Mouse (Mus musculus) left cerebral cortex, postnatal 4 days (tissue): ENCODE data around the gene Dcun1d4. TPM values are rescaled to one million over a fixed set of nuclear protein-coding genes. Genes with fewer than 3 reads are reported as not detected.
A peak's percentile ranks its signal among the peaks of the same experiment; 100 is the strongest.
"Not testable (repeated sequence)": the region's sequence is repeated elsewhere in the genome, so short reads cannot be mapped to it uniquely, and the experiment has no call there.

Source experiments
- DNase-seq: peaks from one replicate; pipeline ENCODE4 v3.0.0-alpha.2; 2022
- intact Hi-C: fragments of 180-260 bp; cut with DNase I; formaldehyde crosslinking; loops from one replicate; pipeline ENCODE4 v1.15.1; 2025
- total RNA-seq, 2 experiments: library from RNA; stranded (reverse); gene quantifications; 2 replicates each; pipeline ENCODE4 v1.2.3; 2021

Dcun1d4 gene
- total RNA-seq, 2 experiments from 2014 or later: 68.2 to 72.1 TPM

DNA sequence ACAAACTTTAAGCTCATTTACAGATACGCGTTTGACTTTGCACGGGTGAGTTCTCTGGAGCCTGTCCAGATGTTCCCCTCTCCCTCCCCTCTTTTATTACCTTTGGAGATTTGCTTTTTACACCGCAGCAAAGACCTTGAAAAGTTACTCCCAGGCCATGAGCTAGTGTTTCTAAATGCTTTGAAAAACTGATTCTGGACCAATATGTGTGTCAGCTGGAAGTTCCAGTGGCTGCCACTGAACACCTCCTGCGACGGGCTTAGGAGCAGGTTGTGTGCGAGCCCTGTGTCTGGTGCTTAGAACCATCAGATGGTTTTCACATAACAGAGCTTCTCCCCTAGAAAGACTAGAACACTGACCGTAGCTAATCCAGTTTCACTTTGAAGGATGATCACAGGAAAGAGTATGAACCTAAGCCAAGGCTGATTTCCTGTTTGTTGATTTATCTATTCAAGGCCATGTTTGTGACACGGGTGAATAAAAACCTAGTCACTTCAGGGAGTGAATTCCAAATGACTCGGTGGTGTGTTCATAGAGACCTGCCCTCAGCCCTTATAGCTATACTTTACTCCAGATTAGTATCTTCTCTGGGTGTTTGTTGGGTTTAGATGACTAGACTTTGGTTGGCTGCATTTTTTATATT lies 63.4 kb downstream of the Dcun1d4 start:
- DNase-seq: no peak
- intact Hi-C loops: loop anchor here (5.0 kb wide), 1 partner anchor 88 kb away; the partner anchor contains the start of gene Lrrc66

DNA sequence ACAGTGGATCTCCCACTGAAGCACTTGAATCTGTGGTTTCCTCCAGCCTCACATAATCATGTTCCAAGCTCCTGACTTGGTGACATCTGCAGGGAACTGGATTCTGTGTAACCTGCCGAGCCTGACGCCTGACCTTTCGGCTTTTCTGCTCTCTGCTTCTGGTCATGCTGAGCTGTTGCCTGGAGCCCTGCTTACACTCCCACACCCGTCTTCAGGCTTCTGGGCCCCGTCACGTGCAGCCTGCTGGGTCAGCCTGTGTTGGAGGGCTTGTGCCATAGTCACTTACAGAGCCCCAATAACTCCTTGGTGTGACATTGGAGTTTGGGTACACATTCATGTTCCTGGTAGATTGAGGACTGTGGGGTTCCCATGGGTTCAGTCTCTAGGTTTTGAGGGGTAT lies 64.8 kb downstream of the Dcun1d4 start:
- DNase-seq: no peak
- intact Hi-C loops: no loop called here

DNA sequence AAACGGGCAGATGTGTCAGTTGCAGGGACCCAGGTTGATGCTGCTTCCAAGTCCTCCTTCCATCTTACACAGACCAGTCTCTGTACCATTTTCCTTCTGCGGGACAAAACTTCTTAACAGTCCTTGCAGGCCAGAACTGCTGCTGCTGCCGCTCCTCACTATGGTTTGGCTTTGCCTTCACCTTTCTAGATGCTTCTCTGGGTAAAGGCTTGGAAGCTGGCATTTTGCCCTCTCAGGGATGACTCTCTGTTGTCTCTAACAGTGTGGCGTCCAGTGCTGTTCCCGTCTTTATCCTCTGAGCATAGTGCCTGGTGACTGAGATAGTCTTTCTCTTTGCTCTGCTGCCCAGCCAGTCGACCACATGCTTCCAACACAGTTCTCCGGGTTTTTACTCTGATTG lies 66.5 kb downstream of the Dcun1d4 start:
- intact Hi-C loops: no loop called here
- no peak for DNase-seq

DNA sequence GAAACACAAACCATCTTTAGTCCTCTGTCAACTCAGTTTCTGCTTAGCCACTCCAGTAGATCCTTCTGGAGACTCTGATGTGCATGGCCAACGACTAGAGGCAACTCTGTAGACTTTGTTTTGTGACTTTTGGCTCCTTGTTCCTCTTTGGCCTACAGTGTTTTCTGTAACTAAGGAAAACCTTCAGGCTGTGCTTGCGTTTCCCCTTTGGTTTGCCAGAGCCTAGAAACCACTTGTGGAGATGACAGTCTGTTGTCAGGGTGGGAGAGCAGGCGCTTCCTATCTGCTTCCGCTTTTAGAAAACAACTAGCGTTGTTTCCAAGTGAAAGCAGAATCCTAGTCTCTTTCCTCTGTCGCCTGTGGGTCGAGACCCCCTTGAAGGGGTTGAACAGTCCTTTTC lies 67.4 kb downstream of the Dcun1d4 start:
- intact Hi-C loops: no loop called here
- DNase-seq: no peak

DNA sequence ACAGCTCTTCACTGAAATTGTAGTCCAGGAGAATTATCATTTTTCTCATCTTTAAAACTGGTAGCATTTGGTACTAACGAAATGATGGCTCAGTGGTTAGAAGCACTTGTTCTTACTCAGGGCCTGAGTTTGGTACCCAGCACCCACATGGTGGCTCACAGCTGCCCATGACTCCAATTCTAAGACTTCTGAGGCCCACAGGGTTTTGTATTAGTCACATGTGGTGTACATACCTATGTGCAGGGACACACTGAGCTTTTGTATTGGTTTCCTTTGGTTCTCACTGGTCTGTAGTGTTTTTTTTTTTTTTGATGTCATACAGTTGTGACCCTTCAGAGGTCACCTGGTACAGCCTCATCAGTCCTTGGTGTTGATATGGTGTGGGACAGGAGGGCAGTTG lies 68.0 kb downstream of the Dcun1d4 start:
- DNase-seq: no peak
- intact Hi-C loops: no loop called here

DNA sequence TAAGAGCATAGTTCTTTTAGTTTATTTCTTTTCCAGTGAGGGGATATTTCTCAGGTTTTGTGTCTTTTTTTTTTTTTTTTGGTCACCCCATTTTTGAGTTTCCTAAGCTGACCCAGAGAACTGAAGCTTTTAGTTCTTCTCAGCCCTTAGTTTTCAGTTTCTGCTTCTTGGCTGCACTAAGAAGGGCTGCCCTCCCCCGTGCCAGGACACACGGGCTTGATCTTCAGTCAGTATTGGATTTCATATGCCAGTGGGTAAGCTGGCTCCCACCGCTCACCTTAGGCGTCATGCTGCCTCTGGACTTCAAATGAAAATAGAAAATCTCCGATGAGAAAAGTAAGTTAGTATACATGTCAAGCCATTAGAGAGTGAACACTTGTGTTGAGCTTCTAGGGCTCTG lies 71.0 kb downstream of the Dcun1d4 start:
- intact Hi-C loops: no loop called here
- no peak for DNase-seq

DNA sequence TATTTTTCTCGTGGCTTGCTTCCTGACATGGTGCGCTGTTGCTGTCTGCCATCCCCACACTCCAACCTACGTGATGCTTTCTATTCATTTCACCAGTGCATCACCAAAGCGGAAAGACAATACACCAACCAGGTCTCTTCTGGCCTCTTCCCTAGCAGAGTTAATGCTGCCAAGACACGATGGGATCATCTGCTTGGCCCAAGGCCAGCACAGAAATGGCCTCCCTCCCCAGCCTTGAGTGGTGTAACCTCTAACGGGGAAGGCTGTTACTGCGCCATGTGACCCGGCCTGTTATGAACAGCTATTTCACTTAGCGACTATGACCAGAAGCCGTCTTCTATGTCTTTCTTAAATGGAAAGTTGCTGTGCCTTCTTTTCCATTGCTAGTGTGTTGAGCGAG lies 73.1 kb downstream of the Dcun1d4 start:
- intact Hi-C loops: no loop called here
- peak; percentile 35 for DNase-seq

DNA sequence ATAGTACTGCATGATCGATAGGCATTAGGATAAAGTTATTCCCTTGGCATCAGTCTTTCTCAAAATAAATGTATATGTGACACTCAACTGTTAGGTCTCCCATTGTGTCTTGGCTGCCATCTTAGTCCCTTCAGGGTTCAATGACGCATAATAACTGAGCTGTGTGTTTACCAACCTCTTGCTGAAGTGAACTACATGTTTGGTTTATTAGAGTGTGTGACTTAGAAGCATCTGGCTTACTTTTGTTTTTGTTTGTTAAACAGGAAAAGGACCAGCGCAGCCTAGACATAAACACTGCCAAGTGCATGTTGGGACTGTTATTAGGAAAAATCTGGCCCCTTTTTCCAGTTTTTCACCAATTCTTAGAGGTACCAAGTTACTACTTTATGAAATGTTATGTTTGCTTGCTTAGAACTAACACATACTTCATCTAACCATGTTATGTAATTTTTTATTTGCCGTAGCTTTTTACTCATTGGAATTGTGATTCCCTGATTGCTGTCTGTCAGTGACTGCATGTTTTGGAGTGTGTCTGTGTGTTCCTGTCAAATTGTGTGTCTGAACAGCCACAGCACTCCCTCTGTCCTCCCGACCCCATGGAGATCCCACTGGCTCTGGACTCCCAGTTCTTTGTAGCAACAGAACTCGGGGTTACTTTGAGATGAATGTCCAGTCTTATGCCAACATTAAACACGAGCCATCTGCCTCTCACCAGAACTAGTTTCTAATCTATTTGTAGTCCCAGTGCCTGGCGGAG lies 74.5 kb downstream of the Dcun1d4 start:
- intact Hi-C loops: no loop called here
- no peak for DNase-seq

DNA sequence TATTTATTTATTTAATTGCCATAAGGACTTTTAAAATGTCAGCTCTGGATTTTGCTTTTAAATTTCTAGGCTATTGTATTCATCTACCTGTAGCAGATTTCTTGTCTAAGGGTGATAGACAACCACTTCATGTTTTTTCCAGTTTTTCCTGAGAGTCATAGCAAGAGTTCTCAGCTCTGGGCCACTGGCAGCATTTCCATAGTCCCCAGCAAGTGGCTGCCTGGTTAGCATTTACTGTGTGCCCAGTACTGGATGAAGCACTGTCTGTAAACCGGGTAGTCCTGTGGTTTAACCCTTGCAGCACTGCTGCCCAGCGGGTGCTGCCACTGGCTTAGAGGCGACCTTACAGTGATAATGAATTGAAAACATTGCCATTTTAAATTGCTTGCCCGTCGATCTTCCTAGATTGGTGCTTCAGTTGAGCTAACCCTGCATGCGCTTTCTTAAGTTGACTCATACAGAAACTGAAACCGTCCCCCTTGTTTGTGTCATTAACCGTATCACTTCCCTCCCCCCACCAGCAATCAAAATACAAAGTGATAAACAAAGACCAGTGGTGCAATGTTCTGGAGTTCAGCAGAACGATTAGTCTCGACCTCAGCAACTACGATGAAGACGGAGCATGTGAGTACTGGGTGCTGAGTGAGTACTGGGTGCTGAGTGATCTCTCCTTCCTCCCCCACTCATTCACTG lies 76.1 kb downstream of the Dcun1d4 start:
- intact Hi-C loops: no loop called here

DNA sequence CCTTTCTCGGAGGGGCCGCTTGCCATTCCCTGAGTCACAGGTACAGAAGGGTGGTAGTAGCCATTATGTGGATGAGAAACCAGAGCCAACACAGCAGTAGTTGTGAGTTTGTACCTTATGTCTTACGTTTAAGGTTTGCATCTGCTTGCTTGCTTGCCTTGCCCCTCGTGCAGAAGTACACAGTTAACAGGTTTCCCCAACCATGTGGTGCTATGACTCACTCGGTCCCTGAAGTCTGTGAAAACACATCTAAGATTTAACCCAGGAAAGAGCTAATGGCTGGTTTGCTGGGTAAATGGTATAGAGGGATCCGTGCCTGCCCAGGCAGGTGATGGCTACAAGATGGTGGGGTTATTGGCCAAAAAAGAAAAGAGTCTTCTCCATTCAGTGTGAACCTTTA lies 78.0 kb downstream of the Dcun1d4 start:
- no peak for DNase-seq
- intact Hi-C loops: no loop called here

More for the DNA sequence above, 76.1 kb downstream of the Dcun1d4 start:
- no peak for DNase-seq

DNA sequence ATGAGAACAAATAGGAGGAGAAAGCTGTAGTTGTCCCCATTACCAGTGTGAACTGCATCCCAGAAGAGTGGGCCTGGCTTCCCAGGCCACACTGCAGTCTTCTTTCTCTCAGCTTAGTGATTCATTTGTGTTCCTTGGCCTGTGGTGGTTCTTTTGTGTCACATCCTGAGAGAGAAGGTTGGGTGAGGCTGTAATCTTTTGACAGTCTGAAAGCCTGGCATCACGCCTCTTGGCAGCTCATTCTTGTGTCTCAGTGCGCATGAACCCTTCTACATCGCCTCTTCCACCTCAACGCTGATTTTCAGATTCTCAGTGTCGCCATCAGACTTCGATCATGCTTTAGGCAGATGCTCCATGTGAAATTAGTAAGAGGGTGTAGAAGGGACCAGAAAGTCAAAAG lies 83.2 kb downstream of the Dcun1d4 start:
- peak; percentile 57 for DNase-seq
- intact Hi-C loops: no loop called here

DNA sequence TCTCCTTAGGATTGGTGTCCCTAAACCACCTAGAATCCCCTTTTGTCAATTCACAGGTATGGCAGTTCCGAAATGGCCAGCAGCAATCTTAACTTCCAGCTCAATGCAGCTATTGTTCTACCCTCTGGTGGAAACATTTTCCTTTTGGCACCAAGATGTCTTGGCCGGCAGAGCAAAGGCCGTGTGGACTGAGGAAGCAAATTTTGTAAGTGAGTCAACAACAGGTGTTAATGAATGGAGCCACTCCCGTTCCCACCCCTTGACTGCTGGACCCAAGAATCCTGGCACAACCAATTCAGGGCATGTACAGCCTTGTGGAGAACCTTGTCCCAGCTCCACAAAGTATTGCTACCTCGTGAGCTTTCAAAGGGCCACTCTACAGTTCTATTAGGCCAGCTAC lies 85.3 kb downstream of the Dcun1d4 start:
- intact Hi-C loops: no loop called here
- DNase-seq: no peak

DNA sequence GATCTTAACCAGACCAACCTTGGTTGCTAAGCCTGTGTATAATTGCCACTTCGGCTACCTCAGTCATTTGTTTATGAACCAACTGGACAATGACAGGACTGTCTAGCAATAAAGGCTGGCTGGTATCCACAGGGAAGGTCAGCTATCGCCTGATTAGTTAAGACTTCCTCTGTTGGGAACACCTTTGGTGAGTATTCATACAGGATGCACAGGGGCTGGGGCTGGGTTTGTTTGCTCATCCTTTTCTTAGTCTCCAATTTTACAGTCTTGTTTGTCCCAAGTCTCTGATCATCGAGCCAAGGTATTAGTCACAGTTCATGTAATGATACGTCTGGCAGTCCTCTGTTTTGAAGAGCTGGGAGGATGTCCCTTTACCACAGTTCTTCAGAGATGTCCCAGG lies 86.1 kb downstream of the Dcun1d4 start:
- intact Hi-C loops: no loop called here
- no peak for DNase-seq

DNA sequence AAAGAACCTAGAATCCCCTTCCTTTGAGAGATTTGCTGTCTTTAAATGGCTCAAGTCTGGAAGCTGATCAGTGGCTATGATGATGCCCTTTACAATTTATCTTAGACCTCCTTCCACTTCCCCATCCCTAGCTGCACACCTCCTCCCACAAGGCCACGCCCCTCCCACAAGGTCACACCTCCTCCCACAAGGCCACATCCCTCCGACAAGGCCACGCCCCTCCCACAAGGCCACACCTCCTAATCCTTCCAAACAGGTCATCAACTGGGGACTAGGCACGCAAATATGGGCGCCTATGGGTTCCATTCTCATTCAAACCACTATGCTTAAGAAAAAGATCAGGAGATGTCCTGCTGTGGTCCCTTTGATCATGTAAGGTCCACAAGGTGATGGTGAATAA lies 88.4 kb downstream of the Dcun1d4 start:
- DNase-seq: no peak
- intact Hi-C loops: no loop called here

DNA sequence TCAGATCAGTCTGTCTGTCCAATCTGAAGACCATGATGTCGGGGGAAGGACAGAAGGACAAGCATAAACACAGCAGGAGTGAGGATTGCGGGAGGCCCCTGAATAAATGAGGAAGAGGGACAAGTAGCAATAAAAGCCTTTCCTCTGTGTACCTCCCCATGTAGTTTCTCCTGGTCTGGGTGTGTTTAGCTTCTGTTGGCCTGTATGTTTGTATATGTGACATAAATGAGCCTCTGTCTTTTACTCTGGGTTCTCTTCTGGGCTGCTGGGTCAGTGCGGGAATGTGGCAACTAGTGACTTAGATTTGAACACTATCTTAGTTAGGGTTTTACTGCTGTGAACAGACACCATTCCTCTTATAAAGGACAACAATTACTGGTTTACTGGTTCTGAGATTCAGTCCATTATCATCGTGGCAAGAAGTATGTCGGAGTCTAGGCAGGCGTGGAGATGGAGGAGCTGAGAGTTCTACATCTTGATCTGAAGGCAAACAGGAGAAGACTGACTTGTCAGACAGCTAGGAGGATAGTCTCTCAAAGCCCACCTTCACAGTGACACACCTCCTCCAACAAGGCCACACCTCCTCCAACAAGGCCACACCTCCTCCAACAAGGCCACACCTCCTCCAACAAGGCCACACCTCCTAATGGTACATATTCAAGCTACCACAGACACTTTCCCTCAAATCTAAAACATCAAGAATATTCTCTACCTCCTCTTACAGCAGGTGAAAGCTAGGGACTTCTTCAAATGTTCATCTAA lies 90.8 kb downstream of the Dcun1d4 start:
- intact Hi-C loops: no loop called here
- DNase-seq: no peak

DNA sequence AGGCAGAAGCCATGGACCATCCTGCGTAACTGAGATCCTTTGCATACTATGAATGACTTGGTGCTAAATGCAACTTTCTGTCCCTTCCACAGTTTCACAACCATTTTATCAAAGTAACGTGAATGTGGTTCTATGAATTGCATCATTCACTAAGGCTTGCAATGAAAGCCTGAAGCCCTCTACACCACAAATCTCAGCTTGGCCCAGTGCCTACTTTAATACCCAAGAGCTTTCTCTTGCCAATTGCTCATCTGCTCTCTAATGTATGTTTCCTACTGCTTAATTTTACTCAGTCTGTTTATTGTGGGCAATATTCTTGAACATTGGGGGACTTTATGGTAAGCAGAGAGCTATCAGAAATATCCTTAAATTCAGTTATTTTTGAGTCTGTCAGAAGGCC lies 92.0 kb downstream of the Dcun1d4 start:
- intact Hi-C loops: no loop called here
- peak; percentile 17 for DNase-seq

DNA sequence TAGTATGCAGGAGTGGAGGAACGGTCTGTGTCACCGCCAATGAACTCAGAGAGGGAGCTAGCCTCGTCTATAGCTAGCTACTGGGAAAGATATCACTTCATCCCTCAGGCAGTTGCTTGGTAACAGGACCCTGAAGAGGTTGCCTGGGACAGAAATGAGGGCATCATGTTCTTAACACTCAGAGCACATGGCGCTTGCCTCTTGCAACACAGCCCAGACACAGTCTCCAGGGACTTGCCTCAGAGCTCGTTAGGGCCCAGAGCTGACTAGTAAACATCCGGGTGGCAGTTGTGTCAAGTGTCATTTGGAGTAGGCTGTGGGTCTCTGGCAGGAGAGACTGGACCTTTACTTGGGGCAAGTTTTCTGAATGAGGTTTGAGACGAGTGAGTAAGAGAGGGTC lies 93.0 kb downstream of the Dcun1d4 start:
- DNase-seq: no peak

DNA sequence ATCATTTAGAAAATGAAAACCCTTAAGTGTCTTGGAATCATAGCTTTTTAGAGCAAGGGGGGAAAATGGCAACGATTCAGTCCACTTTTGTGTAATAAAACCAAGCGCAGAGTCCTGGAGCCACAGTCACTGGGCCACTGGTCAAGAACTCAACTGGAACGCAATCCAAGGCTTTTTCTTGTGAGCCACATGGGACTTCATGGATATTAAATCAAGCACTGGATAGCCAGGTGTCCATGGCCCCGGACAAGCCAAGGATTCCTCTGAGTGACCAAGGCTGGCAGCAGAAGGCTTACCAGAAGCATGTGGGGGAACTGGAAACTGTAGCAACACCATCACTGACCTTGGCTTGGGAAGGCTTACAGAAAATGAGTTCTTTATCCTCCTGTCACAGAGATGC lies 93.8 kb downstream of the Dcun1d4 start:
- intact Hi-C loops: no loop called here
- no peak for DNase-seq

More for the DNA sequence above, 93.0 kb downstream of the Dcun1d4 start:
- intact Hi-C loops: no loop called here

DNA sequence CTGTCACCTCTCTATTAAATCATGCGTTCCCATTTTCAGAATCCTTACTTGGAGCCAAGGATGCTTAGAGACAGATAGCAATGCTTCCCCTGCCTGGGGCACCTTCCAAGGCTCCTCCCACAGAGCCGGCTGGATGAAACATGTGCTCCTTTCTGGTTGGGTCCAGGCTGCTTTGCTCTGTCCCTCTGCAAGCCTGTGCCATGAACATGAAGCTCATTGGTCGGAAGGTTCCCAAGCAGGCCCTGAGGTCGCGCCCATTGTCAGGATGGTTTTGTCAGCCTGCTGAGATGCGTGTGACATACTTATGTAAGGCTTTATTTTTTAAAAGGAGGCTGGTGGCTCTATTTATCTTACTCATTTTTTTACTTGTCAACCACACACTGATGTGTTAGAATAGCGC lies 95.9 kb downstream of the Dcun1d4 start:
- intact Hi-C loops: no loop called here
- DNase-seq: no peak

DNA sequence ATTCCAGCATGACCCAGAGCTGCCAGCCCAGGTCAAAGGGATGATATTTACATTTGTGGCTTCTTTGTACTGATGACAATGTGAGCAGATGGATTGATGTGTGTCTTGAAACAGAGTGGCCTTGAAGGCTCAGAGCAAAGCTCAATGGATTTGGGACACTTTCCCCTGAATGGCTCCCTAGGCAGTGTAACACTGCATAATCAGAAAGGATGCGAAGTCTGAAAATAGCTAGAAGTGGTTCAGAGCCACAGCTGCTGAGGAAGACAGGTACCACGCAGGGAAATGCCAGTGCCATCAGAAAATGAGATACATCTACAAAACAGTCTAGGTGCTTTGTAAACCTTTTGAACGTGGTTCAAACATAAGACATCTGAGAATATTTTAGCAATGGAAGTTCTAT lies 97.3 kb downstream of the Dcun1d4 start:
- intact Hi-C loops: no loop called here
- no peak for DNase-seq

DNA sequence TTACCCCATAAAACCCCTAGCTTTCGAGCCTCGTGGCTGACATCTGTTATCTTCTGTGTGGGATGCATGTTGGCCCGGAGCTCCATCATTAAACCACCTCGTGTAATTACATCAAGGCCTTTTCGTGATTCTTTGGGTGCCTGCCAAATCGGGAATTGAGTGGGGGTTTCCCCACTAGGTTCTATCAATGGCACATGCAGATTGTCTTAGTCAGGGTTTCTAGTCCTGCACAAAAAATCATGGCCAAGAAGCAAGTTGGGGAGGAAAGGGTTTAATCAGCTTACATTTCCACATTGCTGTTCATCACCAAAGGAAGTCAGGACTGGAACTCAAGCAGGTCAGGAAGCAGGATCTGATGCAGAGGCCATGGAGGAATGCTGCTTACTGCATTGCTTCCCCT lies 103.2 kb downstream of the Dcun1d4 start:
- intact Hi-C loops, DNase-seq: not testable (repeated sequence)
